ENCODE assay signal across 11 mouse cellular contexts in genomic region chr1:119510857-119511256, GRCm38 (mm10). TPM values are rescaled to one million over a fixed set of nuclear protein-coding genes. Genes with fewer than 3 reads are reported as not detected.
DNase-seq lines count a peak whose midpoint lies in the region; ATAC-seq and TF ChIP-seq lines count a peak whose summit lies in the region.
"Had no signal": no experiment of that assay in that cellular context is flagged by ENCODE, and none has a peak within 500 bp of the region (broad histone marks: within the 10 kb centered on the region; RNA-seq: fewer than 3 reads in every experiment).

No protein-coding gene starts in this region.

- no peak overlapping the region for H3K4me3 ChIP-seq in kidney, adult 2 months (ENCODE audit: insufficient read depth, low read depth, low read length)
- H3K4me3 ChIP-seq in midbrain, embryonic 11.5 days (ENCODE audit: low read depth, low read length): no peak overlapping the region
- H3K4me3 ChIP-seq in midbrain, embryonic 13.5 days (replicated peaks): no peak overlapping the region
- H3K4me3 ChIP-seq: midbrain, embryonic 12.5 days had no signal

- no peak overlapping the region for H3K4me2 ChIP-seq in midbrain, embryonic 11.5 days
- no peak overlapping the region for H3K4me2 ChIP-seq in midbrain, embryonic 13.5 days (replicated peaks)
- H3K4me2 ChIP-seq: midbrain, embryonic 12.5 days had no signal

- H3K27me3 ChIP-seq in kidney, adult 2 months (replicated peaks; ENCODE audit: control insufficient read depth, insufficient read depth, low read length): no peaks in the 10 kb centered on the region
- peaks cover 7% of the 10 kb centered on the region; the same call in 1 of the 2 replicates for H3K27me3 ChIP-seq in midbrain, embryonic 11.5 days (ENCODE audit: control insufficient read depth, insufficient read depth, low read length)
- H3K27me3 ChIP-seq in midbrain, embryonic 13.5 days: peaks cover 15% of the 10 kb centered on the region

- no peaks in the 10 kb centered on the region for H3K9me3 ChIP-seq in midbrain, embryonic 11.5 days (ENCODE audit: control insufficient read depth, low read length)
- H3K9me3 ChIP-seq in midbrain, embryonic 13.5 days: no peaks in the 10 kb centered on the region
- H3K9me3 ChIP-seq: midbrain, embryonic 12.5 days had no signal

- 0 out of 2 replicates have a peak, but pooled peaks have one; percentile 29 for ATAC-seq in midbrain, embryonic 11.5 days (ENCODE audit: low FRiP score)
- no peak; the same call in 1 of the 2 replicates for ATAC-seq in midbrain, embryonic 13.5 days

- no peak for TF ChIP-seq POLR2A in kidney, adult 2 months (IDR thresholded peaks at IDR 0.05; ENCODE audit: low read depth, low read length)

- no peak overlapping the region for H3K27ac ChIP-seq in kidney, adult 2 months (ENCODE audit: insufficient read depth, low read depth, low read length)
- no peak overlapping the region for H3K27ac ChIP-seq in midbrain, embryonic 11.5 days (ENCODE audit: low read depth, low read length)
- H3K27ac ChIP-seq in midbrain, embryonic 13.5 days: no peak overlapping the region
- H3K27ac ChIP-seq: midbrain, embryonic 12.5 days had no signal

- H3K36me3 ChIP-seq in kidney, adult 2 months (ENCODE audit: control insufficient read depth, insufficient read depth, low read length): no peaks in the 10 kb centered on the region
- H3K36me3 ChIP-seq in midbrain, embryonic 11.5 days (ENCODE audit: control insufficient read depth, insufficient read depth, low read length): no peaks in the 10 kb centered on the region
- no peaks in the 10 kb centered on the region for H3K36me3 ChIP-seq in midbrain, embryonic 13.5 days
- H3K36me3 ChIP-seq: midbrain, embryonic 12.5 days had no signal

- peak; percentile 53 for DNase-seq in kidney, adult 2 months
- DNase-seq in kidney, adult 11 months: no peak
- no peak for DNase-seq in midbrain, embryonic 11.5 days (ENCODE audit: low spot score, missing footprints)
- peak; percentile 41 to 55 for DNase-seq in heart, postnatal 10 days
- DNase-seq in mesoderm, embryonic 11.5 days (ENCODE audit: low read depth, low spot score): peak; percentile 27
- no peak for DNase-seq in MN1 (ENCODE audit: low spot score)
- DNase-seq in frontal cortex, postnatal 10 days (ENCODE audit: low spot score in 2 of 2): no peak
- DNase-seq: cerebellum, postnatal 10 days; right cerebral cortex, postnatal 4 days had no signal

- H3K9ac ChIP-seq in midbrain, embryonic 11.5 days (ENCODE audit: low read length): no peak overlapping the region
- no peak overlapping the region for H3K9ac ChIP-seq in midbrain, embryonic 13.5 days (replicated peaks)
- H3K9ac ChIP-seq: midbrain, embryonic 12.5 days had no signal

- whole genome bisulfite sequencing in kidney, adult 2 months: 56% methylated on average over 8 of the region's 8 CpGs
- 61% methylated on average over 8 of the region's 8 CpGs for WGBS in midbrain, embryonic 11.5 days
- WGBS in midbrain, embryonic 13.5 days: 68% methylated on average over 8 of the region's 8 CpGs

- intact Hi-C loops in heart, postnatal 10 days (cut with DNase I): loop anchor here (2.0 kb wide), 1 partner anchor 14 kb away; no protein-coding TSS in a partner anchor

- TF ChIP-seq CTCF in kidney, adult 2 months (conservative IDR thresholded peaks at IDR 0.05; ENCODE audit: insufficient read depth, insufficient read length, low read depth, low read length): no peak

- 0 out of 2 replicates have a peak, but pooled peaks cover 3% of the 10 kb centered on the region for H3K4me1 ChIP-seq in kidney, adult 2 months (ENCODE audit: control insufficient read depth, insufficient read depth, low read length)
- no peaks in the 10 kb centered on the region for H3K4me1 ChIP-seq in midbrain, embryonic 11.5 days (ENCODE audit: control insufficient read depth, insufficient read depth, low read length)
- H3K4me1 ChIP-seq in midbrain, embryonic 13.5 days (replicated peaks): no peaks in the 10 kb centered on the region
- H3K4me1 ChIP-seq: midbrain, embryonic 12.5 days had no signal

RNA-seq across cellular contexts. Expression of gene Ralb, which starts 6.3 kb away (rescaled TPM):
- 49.8 and 54.6 TPM in 2 replicates for polyA plus RNA-seq in kidney, adult 2 months (2012; rRNA removed)
- 73.7 and 75.2 TPM in 2 replicates for polyA plus RNA-seq in midbrain, embryonic 11.5 days (2014; fragmentation: Nextera tagmentation; extraction: Ambion mirVana)
- 56.3 and 58.7 TPM in 2 replicates for polyA plus RNA-seq in midbrain, embryonic 13.5 days (2015; fragmentation: Nextera tagmentation; extraction: Ambion mirVana)
- total RNA-seq in heart, postnatal 10 days (2021): 10 to 100 TPM; 48.8 to 56.6 TPM

RNA-seq across cellular contexts. Expression of gene Tmem185b, which starts 15.1 kb away (rescaled TPM):
- polyA plus RNA-seq in kidney, adult 2 months (2012; rRNA removed): 27.1 and 37.2 TPM in 2 replicates
- 22.2 and 23.6 TPM in 2 replicates for polyA plus RNA-seq in midbrain, embryonic 11.5 days (2014; fragmentation: Nextera tagmentation; extraction: Ambion mirVana)
- polyA plus RNA-seq in midbrain, embryonic 13.5 days (2015; fragmentation: Nextera tagmentation; extraction: Ambion mirVana): 18.6 and 23.0 TPM in 2 replicates
- 10 to 100 TPM; 16.3 to 19.8 TPM for total RNA-seq in heart, postnatal 10 days (2021)

Comparison
In these comparisons a context has a peak if more than half of its experiments do, and no peak if none do; other contexts are left out.
1. DNase-seq: peak in kidney, adult 2 months (single experiment), heart, postnatal 10 days (2 of 2) and mesoderm, embryonic 11.5 days (single experiment); none in kidney, adult 11 months (single experiment), midbrain, embryonic 11.5 days (single experiment), MN1 (single experiment) and frontal cortex, postnatal 10 days (0 of 2).